Mouse (Mus musculus) natural killer cell, adult 2 months (primary cell): ENCODE measurements around the gene Folr1.

ENCODE experiments used
- DNase-seq, 2 experiments: peaks; one replicate each; pipeline ENCODE4 v3.0.0; 2022; ENCODE audit warnings: low spot score in 2 of 2

Folr1 gene

DNA sequence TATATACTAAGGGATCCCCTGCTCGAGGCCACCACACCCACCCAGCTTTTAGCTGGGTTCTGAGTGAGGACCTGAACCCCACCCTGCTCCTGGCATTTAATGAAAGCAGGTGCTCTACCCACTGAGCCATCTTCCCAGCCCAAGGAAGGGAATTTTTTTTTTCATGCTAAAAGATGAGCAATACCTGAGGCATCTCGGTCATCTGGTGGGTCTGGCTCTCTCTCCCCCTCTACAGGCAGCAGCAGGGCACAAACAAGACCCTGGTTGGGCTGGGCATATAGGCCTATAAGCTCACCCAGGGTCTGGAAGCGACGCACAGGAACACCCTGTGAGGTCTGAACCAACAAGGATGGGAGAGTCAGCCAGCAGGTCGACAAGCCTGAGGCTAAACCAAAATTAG, 37.2 kb downstream of the Folr1 start:
- DNase-seq: no peak

DNA sequence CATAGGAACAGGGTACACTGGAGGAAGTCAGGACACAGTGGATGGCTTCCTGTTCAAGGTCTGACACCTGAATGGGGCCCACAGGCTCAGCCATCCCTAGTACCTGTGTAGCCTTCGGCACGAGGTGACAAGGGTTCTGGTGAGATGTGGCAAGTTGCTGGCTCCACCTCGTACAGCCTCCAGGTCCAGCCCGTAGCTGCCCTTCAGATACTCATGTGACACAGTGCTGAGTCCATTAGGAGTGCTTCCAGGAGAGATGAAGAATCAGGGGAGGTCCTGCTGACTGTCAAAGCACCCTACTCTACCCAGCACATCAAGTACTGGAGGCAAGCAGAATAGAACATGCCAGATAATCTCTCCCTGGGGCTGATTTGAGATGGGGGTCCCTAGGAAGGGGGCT, 38.2 kb downstream of the Folr1 start:
- no peak for DNase-seq

DNA sequence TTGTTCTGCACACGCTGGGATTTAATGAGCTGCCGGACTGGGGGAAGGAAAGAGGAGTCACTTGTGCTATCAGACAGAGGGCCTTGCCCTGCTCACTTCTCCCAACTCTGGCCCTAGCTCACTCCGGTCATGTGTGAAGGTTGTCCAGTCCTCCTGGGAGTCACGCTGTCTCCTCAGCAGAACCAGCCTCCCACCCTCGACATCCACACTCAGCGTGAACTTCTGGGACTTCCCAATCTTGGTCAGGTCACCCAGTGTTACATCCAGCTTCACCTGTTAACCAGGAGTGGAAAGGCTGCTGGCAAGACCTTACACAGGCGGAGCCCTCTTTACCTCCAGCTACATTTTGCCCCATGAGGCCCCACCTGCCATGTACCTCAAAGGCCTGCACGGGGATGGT, 39.2 kb downstream of the Folr1 start:
- no peak for DNase-seq

- no peak for DNase-seq
Observed at GRCm38 (mm10) chr7:101830373-101830772, 40.2 kb downstream of the Folr1 start.

- no peak for DNase-seq
Observed at GRCm38 (mm10) chr7:101823758-101824630, 46.6 kb downstream of the Folr1 start.

DNA sequence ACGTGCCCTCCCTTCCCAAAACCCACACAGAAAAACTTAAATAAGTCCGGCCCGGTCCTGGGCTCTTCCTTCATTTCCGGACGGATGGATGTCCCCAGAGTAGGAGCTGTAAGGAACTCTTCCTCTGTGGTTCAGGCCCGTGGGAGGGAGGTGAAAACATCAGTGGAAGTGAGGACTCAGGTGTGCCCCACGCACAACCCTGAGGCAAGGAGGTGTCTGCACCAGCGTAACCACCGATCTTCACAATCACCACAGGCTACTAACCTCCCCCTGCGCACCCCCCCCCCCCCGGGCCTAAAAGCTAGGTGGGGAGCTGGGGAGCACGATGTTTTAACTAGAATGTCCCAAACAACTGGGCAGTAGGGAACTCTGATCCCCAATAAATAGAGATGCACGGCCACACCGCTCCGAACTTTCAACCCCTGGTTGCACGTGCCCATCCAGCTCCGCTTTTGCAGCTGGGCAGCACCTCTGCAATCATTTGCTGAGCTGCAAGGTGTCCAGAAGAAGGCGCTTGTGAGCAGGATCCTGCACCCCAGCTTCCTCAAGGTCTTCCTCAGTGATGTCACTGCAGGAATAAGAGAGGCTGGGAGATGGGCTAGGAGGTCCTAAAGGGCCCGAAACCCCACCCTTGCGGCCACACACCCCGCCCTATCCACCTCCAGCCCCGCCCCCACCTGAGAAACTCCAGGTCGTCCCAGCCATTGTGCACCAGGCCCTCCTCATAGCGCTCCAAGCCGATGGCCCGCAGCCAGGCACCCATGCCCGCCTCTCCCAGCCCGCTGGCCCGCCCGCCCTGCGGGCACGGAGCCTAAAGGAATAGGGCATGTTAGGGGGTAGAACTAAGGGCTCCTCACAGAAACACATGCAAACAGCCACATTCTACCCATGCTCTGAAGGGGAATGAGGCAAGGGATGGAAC, 47.5 kb downstream of the Folr1 start:
- DNase-seq: no peak

DNA sequence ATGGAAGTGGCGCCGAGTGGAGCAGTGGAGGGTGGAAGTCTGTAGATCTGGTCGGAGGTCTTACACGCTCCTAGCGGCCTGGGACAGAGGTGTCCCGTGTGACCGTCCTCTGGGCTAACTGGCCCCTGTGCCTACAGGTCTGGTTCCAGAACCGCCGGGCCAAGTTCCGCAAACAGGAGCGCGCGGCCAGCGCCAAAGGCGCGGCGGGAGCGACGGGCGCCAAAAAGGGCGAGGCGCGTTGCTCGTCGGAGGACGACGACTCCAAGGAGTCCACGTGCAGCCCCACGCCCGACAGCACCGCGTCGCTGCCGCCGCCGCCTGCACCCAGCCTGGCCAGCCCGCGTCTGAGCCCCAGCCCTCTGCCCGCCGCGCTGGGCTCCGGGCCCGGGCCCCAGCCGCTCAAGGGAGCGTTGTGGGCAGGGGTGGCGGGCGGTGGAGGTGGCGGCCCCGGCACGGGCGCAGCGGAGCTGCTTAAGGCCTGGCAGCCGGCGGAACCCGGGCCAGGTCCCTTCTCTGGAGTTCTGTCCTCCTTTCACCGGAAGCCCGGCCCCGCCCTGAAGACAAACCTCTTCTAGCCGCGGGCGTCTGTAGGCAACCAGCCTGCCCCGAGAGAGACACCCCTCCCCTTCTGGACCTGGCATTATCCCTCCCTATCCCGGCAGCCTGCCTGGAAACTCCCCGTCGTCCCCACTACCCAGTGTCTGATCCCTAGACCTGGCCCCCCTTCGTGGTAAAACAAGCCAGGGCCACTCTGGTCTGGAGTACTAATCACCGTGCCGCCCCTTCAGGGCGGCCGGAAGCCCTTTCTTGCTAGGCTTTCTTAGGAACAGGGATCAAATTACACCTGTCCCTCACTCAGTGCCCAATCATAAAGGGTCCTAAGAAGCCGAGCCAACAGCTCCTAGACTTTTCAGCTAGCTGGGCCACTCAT, 48.8 kb downstream of the Folr1 start:
- peak; percentile 16 to 24 for DNase-seq

- DNase-seq: no peak
Observed at GRCm38 (mm10) chr7:101820295-101821030, 50.1 kb downstream of the Folr1 start.

DNA sequence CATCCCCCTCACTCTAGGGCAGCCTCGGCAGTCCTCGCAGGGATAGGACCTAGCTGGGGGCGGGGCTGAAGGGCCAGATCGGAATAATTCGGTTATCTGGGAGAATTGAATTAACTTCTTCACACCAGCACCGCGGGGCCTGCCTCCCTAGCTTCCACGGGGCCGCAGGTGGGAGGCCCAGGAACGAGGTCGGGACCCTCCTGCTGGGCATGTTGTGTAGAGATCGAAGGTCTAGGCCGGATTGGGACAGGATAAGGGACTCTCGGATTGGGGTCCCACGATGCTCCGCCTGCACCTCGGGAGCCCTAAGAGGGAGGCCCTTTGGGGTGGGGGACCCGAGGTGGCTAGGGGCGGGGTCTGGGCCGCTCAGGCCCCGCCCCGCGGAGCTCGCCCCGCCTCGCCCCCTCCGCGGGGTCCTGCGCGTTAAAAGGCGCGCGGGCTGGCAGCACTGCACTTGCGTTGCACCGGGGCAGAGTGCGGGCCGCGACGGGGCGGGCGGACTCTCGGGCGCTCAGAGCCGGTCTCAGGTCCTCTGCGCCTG, 52.7 kb downstream of the Folr1 start, which contains the start of gene Phox2a:
TSS of gene Phox2a (plus strand) at position 453 of the 541 bp plus-strand sequence.
- DNase-seq: no peak
